ENCODE assay signal across 10 mouse cellular contexts in genomic region chr2:105432927-105433326, GRCm38 (mm10). TPM values are rescaled to one million over a fixed set of nuclear protein-coding genes. Genes with fewer than 3 reads are reported as not detected.
A peak's percentile ranks its signal among the peaks of the same experiment; 100 is the strongest.
DNase-seq lines count a peak whose midpoint lies in the region; ATAC-seq and TF ChIP-seq lines count a peak whose summit lies in the region.
"Had no signal": no experiment of that assay in that cellular context is flagged by ENCODE, and none has a peak within 500 bp of the region (broad histone marks: within the 10 kb centered on the region; RNA-seq: fewer than 3 reads in every experiment).

No protein-coding gene starts in this region.

- H3K27me3 ChIP-seq in liver, embryonic 16.5 days (ENCODE audit: control insufficient read depth, insufficient read depth, low read depth, low read length), result no peaks in the 10 kb centered on the region
- 0 out of 2 replicates have a peak, but pooled peaks cover under 1% of the 10 kb centered on the region for H3K27me3 ChIP-seq in liver, postnatal 0 days (ENCODE audit: insufficient read depth, low read length)
- peaks cover 6% of the 10 kb centered on the region; the same call in 1 of the 2 replicates for H3K27me3 ChIP-seq in forebrain, embryonic 12.5 days
- no peaks in the 10 kb centered on the region for H3K27me3 ChIP-seq in intestine, postnatal 0 days (replicated peaks; ENCODE audit: control insufficient read depth, insufficient read depth, low read length)
- H3K27me3 ChIP-seq in stomach, embryonic 14.5 days (ENCODE audit: control insufficient read depth, insufficient read depth, low read length), result no peaks in the 10 kb centered on the region

- H3K27ac ChIP-seq in liver, embryonic 16.5 days (ENCODE audit: low read length), result no peak overlapping the region
- no peak overlapping the region for H3K27ac ChIP-seq in liver, postnatal 0 days (ENCODE audit: low read depth)
- no peak overlapping the region for H3K27ac ChIP-seq in forebrain, embryonic 12.5 days
- H3K27ac ChIP-seq in intestine, postnatal 0 days (ENCODE audit: low read depth, low read length), result no peak overlapping the region
- H3K27ac ChIP-seq in stomach, embryonic 14.5 days (ENCODE audit: low read length), result no peak overlapping the region
- H3K27ac ChIP-seq: macrophage had no signal

- no peak for ATAC-seq in liver, embryonic 16.5 days (ENCODE audit: low read depth)
- ATAC-seq in liver, postnatal 0 days, result no peak
- ATAC-seq in forebrain, embryonic 12.5 days (ENCODE audit: low FRiP score), result 0 out of 2 replicates have a peak, but pooled peaks have one; percentile 49
- no peak for ATAC-seq in intestine, postnatal 0 days
- no peak for ATAC-seq in stomach, embryonic 14.5 days (ENCODE audit: insufficient number of reproducible peaks, insufficient read depth, low FRiP score, low read depth)
- no peak for ATAC-seq in granulocyte monocyte progenitor cell, adult 5-6 weeks (replicated peaks; ENCODE audit: poor library complexity, severe bottlenecking)

- no peak overlapping the region for H3K9ac ChIP-seq in liver, embryonic 16.5 days (ENCODE audit: low read depth, low read length)
- no peak overlapping the region for H3K9ac ChIP-seq in liver, postnatal 0 days (replicated peaks)
- H3K9ac ChIP-seq in forebrain, embryonic 12.5 days, result peak overlapping the region; percentile 25; the same call in 1 of the 2 replicates
- no peak overlapping the region for H3K9ac ChIP-seq in intestine, postnatal 0 days (ENCODE audit: low read depth, low read length)
- H3K9ac ChIP-seq in stomach, embryonic 14.5 days (replicated peaks; ENCODE audit: low read depth, low read length), result no peak overlapping the region

- no peak overlapping the region for H3K4me3 ChIP-seq in liver, embryonic 16.5 days (ENCODE audit: low read depth, low read length)
- no peak overlapping the region for H3K4me3 ChIP-seq in liver, postnatal 0 days (ENCODE audit: low read depth, low read length)
- H3K4me3 ChIP-seq in forebrain, embryonic 12.5 days (replicated peaks), result no peak overlapping the region
- no peak overlapping the region for H3K4me3 ChIP-seq in intestine, postnatal 0 days (ENCODE audit: low read depth, low read length)
- H3K4me3 ChIP-seq in stomach, embryonic 14.5 days (ENCODE audit: low read depth, low read length), result no peak overlapping the region
- H3K4me3 ChIP-seq: erythroblast, embryonic 14.5 days had no signal

- 0 out of 2 replicates have a peak overlapping the region, but pooled peaks have one; percentile 6 for H3K4me2 ChIP-seq in liver, embryonic 16.5 days (ENCODE audit: low read depth, low read length)
- no peak overlapping the region for H3K4me2 ChIP-seq in liver, postnatal 0 days (ENCODE audit: low read depth, low read length)
- peak overlapping the region; percentile 30 for H3K4me2 ChIP-seq in forebrain, embryonic 12.5 days
- H3K4me2 ChIP-seq in intestine, postnatal 0 days (replicated peaks; ENCODE audit: low read depth), result peak overlapping the region; percentile 35; the same call in 1 of the 2 replicates
- peak overlapping the region; percentile 8; the same call in 1 of the 2 replicates for H3K4me2 ChIP-seq in stomach, embryonic 14.5 days (replicated peaks; ENCODE audit: low read depth, low read length)

- DNase-seq in liver, postnatal 0 days, result no peak
- DNase-seq in left cerebral cortex, adult 18-20 months (ENCODE audit: low spot score in 2 of 2), result no peak
- DNase-seq: kidney, postnatal 10 days had no signal

- peaks cover under 1% of the 10 kb centered on the region for H3K4me1 ChIP-seq in liver, embryonic 16.5 days (ENCODE audit: control insufficient read depth, low read depth, low read length)
- H3K4me1 ChIP-seq in liver, postnatal 0 days (ENCODE audit: insufficient read depth), result no peaks in the 10 kb centered on the region
- peaks cover 12% of the 10 kb centered on the region for H3K4me1 ChIP-seq in forebrain, embryonic 12.5 days
- H3K4me1 ChIP-seq in intestine, postnatal 0 days (replicated peaks; ENCODE audit: control insufficient read depth, insufficient read depth, low read length), result no peaks in the 10 kb centered on the region; the same call in 1 of the 2 replicates
- no peaks in the 10 kb centered on the region; the same call in 1 of the 2 replicates for H3K4me1 ChIP-seq in stomach, embryonic 14.5 days (ENCODE audit: control insufficient read depth, insufficient read depth, low read length)

- no peaks in the 10 kb centered on the region for H3K9me3 ChIP-seq in liver, embryonic 16.5 days (replicated peaks; ENCODE audit: control insufficient read depth, low read length)
- no peaks in the 10 kb centered on the region for H3K9me3 ChIP-seq in liver, postnatal 0 days (ENCODE audit: low read length)
- H3K9me3 ChIP-seq in forebrain, embryonic 12.5 days, result no peaks in the 10 kb centered on the region
- no peaks in the 10 kb centered on the region for H3K9me3 ChIP-seq in intestine, postnatal 0 days (ENCODE audit: control insufficient read depth)
- no peaks in the 10 kb centered on the region for H3K9me3 ChIP-seq in stomach, embryonic 14.5 days (ENCODE audit: control insufficient read depth, low read depth, low read length)

- H3K36me3 ChIP-seq in liver, embryonic 16.5 days (ENCODE audit: control insufficient read depth, insufficient read depth), result no peaks in the 10 kb centered on the region
- no peaks in the 10 kb centered on the region for H3K36me3 ChIP-seq in liver, postnatal 0 days (replicated peaks; ENCODE audit: insufficient read depth, low read length)
- no peaks in the 10 kb centered on the region for H3K36me3 ChIP-seq in forebrain, embryonic 12.5 days (replicated peaks)
- H3K36me3 ChIP-seq in intestine, postnatal 0 days (ENCODE audit: control insufficient read depth, insufficient read depth), result no peaks in the 10 kb centered on the region
- no peaks in the 10 kb centered on the region for H3K36me3 ChIP-seq in stomach, embryonic 14.5 days (ENCODE audit: control insufficient read depth, insufficient read depth, low read length)

- WGBS in liver, embryonic 16.5 days (ENCODE audit: insufficient replicate concordance), result 14% methylated on average over 10 of the region's 10 CpGs
- 13% methylated on average over 10 of the region's 10 CpGs for WGBS in liver, postnatal 0 days (ENCODE audit: insufficient replicate concordance)
- 13% methylated on average over 10 of the region's 10 CpGs for WGBS in forebrain, embryonic 12.5 days
- 13% methylated on average over 10 of the region's 10 CpGs for WGBS in intestine, postnatal 0 days
- WGBS in stomach, embryonic 14.5 days, result 14% methylated on average over 10 of the region's 10 CpGs

- TF ChIP-seq CTCF in liver, postnatal 0 days (IDR thresholded peaks at IDR 0.05; ENCODE audit: low read depth), result no peak
- TF ChIP-seq CTCF in intestine, postnatal 0 days (IDR thresholded peaks at IDR 0.05; ENCODE audit: low read depth), result peak; percentile 26

- no peak for TF ChIP-seq EP300 in liver, postnatal 0 days (IDR thresholded peaks at IDR 0.05; ENCODE audit: low read depth)

RNA-seq across cellular contexts. Expression of gene Rcn1, which starts 33.8 kb away (rescaled TPM):
- polyA plus RNA-seq in liver, embryonic 16.5 days (2015; fragmentation: Nextera tagmentation; extraction: Ambion mirVana), result 13.8 and 14.2 TPM in 2 replicates
- 8.6 and 9.2 TPM in 2 replicates for polyA plus RNA-seq in liver, postnatal 0 days (2015; fragmentation: Nextera tagmentation; extraction: Ambion mirVana)
- polyA plus RNA-seq in forebrain, embryonic 12.5 days (2016; fragmentation: Nextera tagmentation; extraction: Ambion mirVana), result 102 and 114 TPM in 2 replicates
- polyA plus RNA-seq in intestine, postnatal 0 days (2015; fragmentation: Nextera tagmentation; extraction: Ambion mirVana), result 28.5 and 29.5 TPM in 2 replicates
- 76.2 and 95.2 TPM in 2 replicates for polyA plus RNA-seq in stomach, embryonic 14.5 days (2014; fragmentation: Nextera tagmentation; extraction: Ambion mirVana)
- 15.1 and 26.4 TPM in 2 replicates for total RNA-seq in granulocyte monocyte progenitor cell, adult 5-6 weeks (2014; fragmentation: Nextera tagmentation)
- 45.2 and 50.2 TPM in 2 replicates for total RNA-seq in granulocyte monocyte progenitor cell, adult 5-6 weeks (2017)
- 10 to 100 TPM; 21.6 to 28.7 TPM for total RNA-seq in left cerebral cortex, adult 18-20 months (2021)
